Mouse (Mus musculus): ENCODE data around the gene Tmem52b. TPM values are rescaled to one million over a fixed set of nuclear protein-coding genes. Genes with fewer than 3 reads are reported as not detected.

The Tmem52b gene
- total RNA-seq, 2 experiments from 2014 or later: not detected

Other genes starting within 250 kb of the Tmem52b start
- gene Cd69, start 237.1 kb upstream of the Tmem52b start, total RNA-seq (2021): under 1 TPM in 1 of 2 experiments, not detected in 1; 0.67 TPM
- gene 4922502D21Rik, start 180.8 kb upstream of the Tmem52b start, total RNA-seq (2021): not detected
- gene Clec12a, start 169.9 kb upstream of the Tmem52b start, total RNA-seq (2021): under 1 TPM; 0.19 to 0.74 TPM
- not detected for gene Clec12b, start 126.7 kb upstream of the Tmem52b start, total RNA-seq (2021)
- 1 to 10 TPM in 1 of 2 experiments, under 1 TPM in 1; 0.97 to 1.4 TPM for gene Clec1b, start 115.3 kb upstream of the Tmem52b start, total RNA-seq (2021)
- gene Clec9a, start 103.7 kb upstream of the Tmem52b start, total RNA-seq (2021): under 1 TPM; 0.19 to 0.47 TPM
- gene Clec1a, start 60.6 kb upstream of the Tmem52b start, total RNA-seq (2021): 10 to 100 TPM; 16.3 to 16.7 TPM
- gene Olr1, start 5.4 kb upstream of the Tmem52b start, total RNA-seq (2021): under 1 TPM; 0.07 to 0.17 TPM
- gene Gabarapl1, start 20.6 kb downstream of the Tmem52b start, total RNA-seq (2021): 10 to 100 TPM; 62.1 to 72.6 TPM
- not detected for gene Klre1, start 65.3 kb downstream of the Tmem52b start, total RNA-seq (2021)
- not detected for gene Klrd1, start 79.2 kb downstream of the Tmem52b start, total RNA-seq (2021)
- gene Klrk1, start 111.3 kb downstream of the Tmem52b start, total RNA-seq (2021): not detected
- gene Klrc3, start 130.8 kb downstream of the Tmem52b start, total RNA-seq (2021): not detected
- gene Klrc2, start 148.1 kb downstream of the Tmem52b start, total RNA-seq (2021): not detected
- gene Klrc1, start 166.4 kb downstream of the Tmem52b start, total RNA-seq (2021): not detected
- not detected for gene Klri1, start 204.6 kb downstream of the Tmem52b start, total RNA-seq (2021)
- not detected for gene Klri2, start 227.9 kb downstream of the Tmem52b start, total RNA-seq (2021)